Mouse (Mus musculus): ENCODE results near the gene Tm9sf2.
A peak's percentile ranks its signal among the peaks of the same experiment; 100 is the strongest.

The Tm9sf2 gene

GRCm38 (mm10) chr14:122176263-122176798 lies 69.5 kb downstream of the Tm9sf2 start:
- DNase-seq (ENCODE audit: low read depth, low spot score) = no peak

GRCm38 (mm10) chr14:122179262-122179661 lies 72.4 kb downstream of the Tm9sf2 start:
- no peak for DNase-seq (ENCODE audit: low read depth, low spot score)

- peak; percentile 97 for DNase-seq (ENCODE audit: low read depth, low spot score)
These were observed 74.4 kb downstream of the Tm9sf2 start, which contains the start of gene Clybl for GRCm38 (mm10) chr14:122181078-122181814. Gene Clybl (plus strand): TSS chr14:122181704.

- DNase-seq (ENCODE audit: low read depth, low spot score) = no peak
These were observed 74.9 kb downstream of the Tm9sf2 start for GRCm38 (mm10) chr14:122181815-122182157.

- DNase-seq (ENCODE audit: low read depth, low spot score) = peak; percentile 19
These were observed 75.4 kb downstream of the Tm9sf2 start for GRCm38 (mm10) chr14:122182220-122182619.

- no peak for DNase-seq (ENCODE audit: low read depth, low spot score)
These were observed 77.1 kb downstream of the Tm9sf2 start for GRCm38 (mm10) chr14:122183974-122184373.

- no peak for DNase-seq (ENCODE audit: low read depth, low spot score)
These were observed 81.4 kb downstream of the Tm9sf2 start for GRCm38 (mm10) chr14:122188250-122188649.

- DNase-seq (ENCODE audit: low read depth, low spot score) = no peak
These were observed 83.1 kb downstream of the Tm9sf2 start for GRCm38 (mm10) chr14:122189901-122190300.

GRCm38 (mm10) chr14:122190527-122190926 lies 83.7 kb downstream of the Tm9sf2 start:
- DNase-seq (ENCODE audit: low read depth, low spot score) = no peak

GRCm38 (mm10) chr14:122190941-122191510 lies 84.2 kb downstream of the Tm9sf2 start:
- peak; percentile 67 for DNase-seq (ENCODE audit: low read depth, low spot score)

- DNase-seq (ENCODE audit: low read depth, low spot score) = no peak
These were observed 87.8 kb downstream of the Tm9sf2 start for GRCm38 (mm10) chr14:122194630-122195029.

- DNase-seq (ENCODE audit: low read depth, low spot score) = no peak
These were observed 90.0 kb downstream of the Tm9sf2 start for GRCm38 (mm10) chr14:122196851-122197250.

- DNase-seq (ENCODE audit: low read depth, low spot score) = no peak
These were observed 93.5 kb downstream of the Tm9sf2 start for GRCm38 (mm10) chr14:122200247-122200885.

GRCm38 (mm10) chr14:122209177-122209576 lies 102.3 kb downstream of the Tm9sf2 start:
- DNase-seq (ENCODE audit: low read depth, low spot score) = no peak
